Comparison of ENCODE assay signal across 8 mouse cellular contexts in the genomic region with DNA sequence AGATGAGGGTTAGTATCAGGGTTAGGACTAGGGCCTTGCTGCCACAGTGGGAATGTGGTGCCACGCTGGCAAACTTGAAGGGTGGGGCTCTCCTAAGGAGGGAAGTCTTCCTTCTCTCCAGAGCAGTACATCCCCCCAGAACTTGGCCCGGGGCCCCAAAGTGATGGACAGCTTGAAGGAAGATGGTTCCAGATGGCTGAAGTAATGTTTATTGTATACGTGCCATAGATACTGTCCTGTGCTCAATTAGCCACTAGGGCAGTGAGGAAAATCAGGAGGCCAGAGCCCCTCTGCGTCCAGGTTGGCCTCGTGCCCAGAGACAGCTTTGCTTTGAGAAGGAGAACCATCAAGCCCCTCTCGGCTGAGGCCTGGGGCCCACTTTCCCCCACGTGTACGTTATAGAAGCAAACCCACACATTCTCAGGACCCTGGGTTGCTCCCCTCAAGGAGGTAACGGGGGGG.
A peak's percentile ranks its signal among the peaks of the same experiment; 100 is the strongest.
DNase-seq lines count a peak whose midpoint lies in the region; ATAC-seq lines count a peak whose summit lies in the region.

No protein-coding gene starts in this region.

- no peaks in the 10 kb centered on the region for H3K27me3 ChIP-seq in heart, embryonic 13.5 days (replicated peaks)
- H3K27me3 ChIP-seq in forebrain, embryonic 14.5 days (replicated peaks; ENCODE audit: control insufficient read depth, insufficient read depth, low read length) = no peaks in the 10 kb centered on the region
- H3K27me3 ChIP-seq in limb, embryonic 15.5 days = no peaks in the 10 kb centered on the region; the same call in 1 of the 2 replicates

- intact Hi-C loops in heart, postnatal 14 days (cut with DNase I) = no loop called here

- ATAC-seq in heart, embryonic 13.5 days (ENCODE audit: extremely low read depth, insufficient number of reproducible peaks, low FRiP score, low TSS enrichment) = no peak
- peak; percentile 85 for ATAC-seq in forebrain, embryonic 14.5 days
- peak; percentile 57; the same call in 1 of the 2 replicates for ATAC-seq in limb, embryonic 15.5 days (ENCODE audit: insufficient number of reproducible peaks, low FRiP score, low TSS enrichment, low read depth)
- no peak for ATAC-seq in inflammation-experienced regulatory T-cells, adult 6 months
- ATAC-seq in erythroblast, adult 5-6 weeks (replicated peaks; ENCODE audit: low FRiP score, poor library complexity, severe bottlenecking) = no peak

- H3K27ac ChIP-seq in heart, embryonic 13.5 days (replicated peaks) = peak overlapping the region; percentile 62
- H3K27ac ChIP-seq in forebrain, embryonic 14.5 days (ENCODE audit: low read depth, low read length) = peak overlapping the region; percentile 34; the same call in 1 of the 2 replicates
- peak overlapping the region; percentile 61 for H3K27ac ChIP-seq in limb, embryonic 15.5 days

- no peak overlapping the region for H3K4me2 ChIP-seq in heart, embryonic 13.5 days
- no peak overlapping the region for H3K4me2 ChIP-seq in forebrain, embryonic 14.5 days (ENCODE audit: low read length)
- no peak overlapping the region for H3K4me2 ChIP-seq in limb, embryonic 15.5 days

- H3K9me3 ChIP-seq in heart, embryonic 13.5 days = no peaks in the 10 kb centered on the region
- no peaks in the 10 kb centered on the region for H3K9me3 ChIP-seq in forebrain, embryonic 14.5 days (replicated peaks; ENCODE audit: control insufficient read depth, low read length)
- H3K9me3 ChIP-seq in limb, embryonic 15.5 days = no peaks in the 10 kb centered on the region

- DNase-seq in heart, postnatal 14 days = no peak
- peak; percentile 25 for DNase-seq in 3T3-L1 (ENCODE audit: low read depth, low spot score)
- peak; percentile 83 for DNase-seq in forebrain, embryonic 14.5 days (ENCODE audit: low spot score)
- DNase-seq in adrenal gland, adult 18-20 months (ENCODE audit: low spot score in 2 of 2) = no peak

- WGBS in heart, embryonic 13.5 days = 20% methylated on average over 9 of the region's 9 CpGs
- WGBS in forebrain, embryonic 14.5 days = 11% methylated on average over 9 of the region's 9 CpGs
- 22% methylated on average over 9 of the region's 9 CpGs for WGBS in limb, embryonic 15.5 days

- H3K36me3 ChIP-seq in heart, embryonic 13.5 days = no peaks in the 10 kb centered on the region
- H3K36me3 ChIP-seq in forebrain, embryonic 14.5 days (ENCODE audit: control insufficient read depth, insufficient read depth, low read length) = no peaks in the 10 kb centered on the region
- H3K36me3 ChIP-seq in limb, embryonic 15.5 days = no peaks in the 10 kb centered on the region

- peaks cover 70% of the 10 kb centered on the region for H3K4me1 ChIP-seq in heart, embryonic 13.5 days
- H3K4me1 ChIP-seq in forebrain, embryonic 14.5 days (ENCODE audit: control insufficient read depth, insufficient read depth, low read length) = peaks cover 21% of the 10 kb centered on the region
- peaks cover 25% of the 10 kb centered on the region for H3K4me1 ChIP-seq in limb, embryonic 15.5 days

- H3K4me3 ChIP-seq in heart, embryonic 13.5 days = no peak overlapping the region
- H3K4me3 ChIP-seq in forebrain, embryonic 14.5 days (ENCODE audit: low read depth, low read length) = no peak overlapping the region
- no peak overlapping the region for H3K4me3 ChIP-seq in limb, embryonic 15.5 days

- H3K9ac ChIP-seq in heart, embryonic 13.5 days = no peak overlapping the region
- H3K9ac ChIP-seq in forebrain, embryonic 14.5 days (ENCODE audit: low read length) = no peak overlapping the region
- no peak overlapping the region for H3K9ac ChIP-seq in limb, embryonic 15.5 days

Comparison
In these comparisons a context has a peak if more than half of its experiments do, and no peak if none do; other contexts are left out.
1. ATAC-seq: peak in forebrain, embryonic 14.5 days (single experiment) and limb, embryonic 15.5 days (single experiment); none in heart, embryonic 13.5 days (single experiment), inflammation-experienced regulatory T-cells, adult 6 months (single experiment) and erythroblast, adult 5-6 weeks (single experiment).
2. DNase-seq: peak in 3T3-L1 (single experiment) and forebrain, embryonic 14.5 days (single experiment); none in heart, postnatal 14 days (0 of 2) and adrenal gland, adult 18-20 months (0 of 2).
3. Peak in every context shown above with its lines, with median percentiles within 50 percentile points of each other: H3K27ac ChIP-seq.